Mouse (Mus musculus): ENCODE data around the gene Bcap29. TPM values are rescaled to one million over a fixed set of nuclear protein-coding genes. Genes with fewer than 3 reads are reported as not detected.

The Bcap29 gene
- polyA plus RNA-seq (2017; shearing (Covaris generic)): 77.6 TPM

DNA sequence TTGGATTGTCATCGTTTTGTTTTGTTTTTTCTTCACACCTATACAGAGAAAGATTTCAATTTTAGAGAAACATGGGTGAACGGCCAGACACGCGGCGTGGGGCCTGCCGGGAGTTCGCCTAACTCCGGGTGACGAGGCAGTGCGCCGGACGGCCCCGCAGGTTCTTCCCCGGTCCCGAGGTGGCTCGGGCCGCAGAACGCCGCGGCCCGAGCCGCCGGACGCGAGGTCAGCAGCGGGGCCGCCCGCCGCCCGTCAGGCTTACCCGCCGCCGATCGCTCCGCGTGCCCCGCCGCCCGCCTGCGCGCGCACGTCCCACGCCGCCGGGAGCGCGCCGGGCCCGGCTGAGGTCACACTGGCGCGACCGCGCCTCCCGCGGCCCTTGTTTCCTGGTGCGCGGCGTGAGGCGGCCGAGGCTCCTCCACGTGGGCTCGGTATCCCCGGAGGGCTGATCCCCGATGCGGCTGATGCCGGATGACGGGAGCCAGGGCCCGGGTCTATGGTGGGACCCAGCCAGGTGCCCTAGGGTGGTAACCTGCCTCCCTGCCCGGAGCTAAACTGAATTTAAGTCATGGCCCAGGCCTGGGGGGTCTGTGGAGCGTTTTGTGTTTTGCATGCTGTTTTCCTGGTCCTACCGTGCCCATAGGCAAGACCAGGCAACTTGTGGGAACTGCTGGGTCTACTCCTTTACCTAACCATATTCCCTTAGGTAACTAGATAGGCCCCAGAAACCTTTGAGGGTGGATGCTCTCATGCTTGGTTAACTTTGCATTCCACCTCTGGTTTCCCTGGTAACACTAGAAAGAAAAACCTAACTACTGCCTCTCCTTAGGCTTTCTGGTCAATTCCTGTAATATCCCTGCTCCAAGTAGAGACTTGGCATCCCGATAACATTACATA is at the start of gene Bcap29:
Gene Bcap29 (minus strand): TSS at position 316 of the 897 bp plus-strand sequence.

DNA sequence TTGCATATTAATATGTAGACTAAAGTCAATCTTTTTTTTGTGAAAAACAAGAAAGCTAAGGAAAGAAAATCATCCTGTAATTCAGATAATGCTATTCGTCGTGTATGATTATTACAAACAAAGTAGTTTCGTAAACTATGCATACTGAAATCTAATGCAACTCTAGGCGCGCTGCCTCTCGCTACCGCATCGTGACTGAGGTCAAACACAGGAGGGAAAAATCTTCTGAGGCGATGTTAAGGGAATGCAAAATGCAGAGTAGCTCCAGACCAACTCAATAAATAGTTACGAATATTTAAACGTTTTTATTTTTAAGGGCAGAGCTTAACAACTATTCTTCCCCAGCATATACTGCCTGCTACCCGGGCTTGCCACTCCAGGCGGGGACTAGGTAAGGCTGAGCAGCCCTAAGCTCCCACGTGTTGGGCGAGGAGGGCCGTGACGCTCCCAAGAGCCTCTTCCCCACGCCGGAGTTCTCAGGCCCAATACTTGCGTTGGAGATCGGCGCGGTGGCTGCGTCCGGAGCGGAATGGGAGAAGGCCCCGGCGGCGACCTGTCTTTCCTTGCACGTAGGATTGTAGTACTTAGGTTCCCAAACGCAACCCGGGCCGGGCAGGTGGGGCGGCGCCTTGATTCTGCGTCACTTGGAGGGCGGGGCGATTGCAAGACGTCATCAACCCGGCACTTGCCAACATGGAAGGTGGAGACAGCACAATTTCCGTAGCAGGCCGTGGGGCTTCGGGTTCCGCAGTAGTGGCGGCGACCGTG is 19.9 kb upstream of the Bcap29 start, which contains the start of the genes Dus4l and Cog5:
Gene Dus4l (minus strand): TSS at position 630 of the 768 bp plus-strand sequence.
Gene Cog5 (plus strand): TSS at position 673 of the 768 bp plus-strand sequence.

Other genes with a start within 250 kb of the Bcap29 start
- not detected for gene Slc26a3, start 243.8 kb downstream of the Bcap29 start, polyA plus RNA-seq (2017; shearing (Covaris generic))
- 29.0 TPM for gene Cbll1, start 135.0 kb downstream of the Bcap29 start, polyA plus RNA-seq (2017; shearing (Covaris generic))
- gene Slc26a4, start 74.7 kb downstream of the Bcap29 start, polyA plus RNA-seq (2017; shearing (Covaris generic)): not detected
- gene Dus4l, start 20.2 kb upstream of the Bcap29 start, polyA plus RNA-seq (2017; shearing (Covaris generic)): 17.4 TPM
- 55.0 TPM for gene Cog5, start 20.2 kb upstream of the Bcap29 start, polyA plus RNA-seq (2017; shearing (Covaris generic))
- gene Gpr22, start 79.3 kb upstream of the Bcap29 start, polyA plus RNA-seq (2017; shearing (Covaris generic)): 1.7 TPM

Data from CD4-positive, CD25-positive, alpha-beta regulatory T cell (primary cell).